Mouse (Mus musculus) heart, embryonic 11.5 days (tissue): ENCODE measurements around the gene Ttbk1. TPM values are rescaled to one million over a fixed set of nuclear protein-coding genes. Genes with fewer than 3 reads are reported as not detected.

Experiments
- ATAC-seq: fragments of 200-750 bp; cut with Nextera tagmentation; replicated peaks from 2 replicates; pipeline ENCODE4 v1.8.0; 2017; ENCODE audit warnings: moderate library complexity; ENCODE audit not compliant: insufficient number of reproducible peaks, low FRiP score, low TSS enrichment
- H3K27ac ChIP-seq: fragments of 300-500 bp; sonication (generic); 2 replicates; pipeline ENCODE4 v1.5.1; 2014; ENCODE audit warnings: mild to moderate bottlenecking, low read depth, low read length
- H3K27me3 ChIP-seq: fragments of 300-500 bp; sonication (generic); 2 replicates; pipeline ENCODE4 v1.6.1; 2014; ENCODE audit warnings: mild to moderate bottlenecking, low read length, mixed read lengths; ENCODE audit not compliant: control insufficient read depth, insufficient read depth
- H3K36me3 ChIP-seq: fragments of 300-500 bp; sonication (generic); 2 replicates; pipeline ENCODE4 v1.6.1; 2014; ENCODE audit warnings: mild to moderate bottlenecking, low read length, moderate library complexity, mixed read lengths; ENCODE audit not compliant: control insufficient read depth, insufficient read depth
- H3K4me1 ChIP-seq: fragments of 300-500 bp; sonication (generic); 2 replicates; pipeline ENCODE4 v1.6.1; 2014; ENCODE audit warnings: low read length; ENCODE audit not compliant: control insufficient read depth, insufficient read depth
- H3K4me2 ChIP-seq: fragments of 300-500 bp; sonication (generic); 2 replicates; pipeline ENCODE4 v1.6.1; 2014; ENCODE audit warnings: mild to moderate bottlenecking, moderate library complexity
- H3K4me3 ChIP-seq: fragments of 300-500 bp; sonication (generic); 2 replicates; pipeline ENCODE4 v1.5.1; 2014; ENCODE audit warnings: low read depth, low read length
- H3K9ac ChIP-seq: fragments of 300-500 bp; sonication (generic); 2 replicates; pipeline ENCODE4 v1.6.1; 2014; ENCODE audit warnings: mild to moderate bottlenecking, low read depth, low read length, moderate library complexity
- H3K9me3 ChIP-seq: fragments of 300-500 bp; sonication (generic); replicated peaks from 2 replicates; pipeline ENCODE4 v1.6.1; 2016; ENCODE audit warnings: low read length; ENCODE audit not compliant: control insufficient read depth
- WGBS: fragments of 180-500 bp; shearing (Covaris S2); extraction: QIAGEN DNeasy Blood & Tissue Kit; methylation state at CpG from one replicate; pipeline ENCODE4 v1.1.7; 2014; ENCODE audit not compliant: insufficient replicate concordance; 5-methylcytosine and 5-hydroxymethylcytosine counted together
- polyA plus RNA-seq: library from polyadenylated mRNA; unstranded; fragments of >200 nt; fragmentation: Nextera tagmentation; extraction: Ambion mirVana; gene quantifications from 2 replicates; pipeline ENCODE4 v1.2.1, GENCODE M21; 2014

The Ttbk1 gene
- polyA plus RNA-seq, result 0.04 and 0.07 TPM in 2 replicates

- WGBS, result under 1% methylated on average over 24 of the region's 49 CpGs
- Histone ChIP-seq H3K9ac (no peak within 1 kb of the TSS), H3K4me2 (peak within 1 kb of the TSS; percentile 73)
Measured at GRCm38 (mm10) chr17:46487431-46487830, at the start of gene Ttbk1. TSS of gene Ttbk1 (minus strand) at chr17:46487675.

GRCm38 (mm10) chr17:46525579-46526307 is 38.3 kb upstream of the Ttbk1 start:
- Histone ChIP-seq H3K4me1 (peaks cover 7% of the 10 kb centered on the region), H3K27ac (no peak overlapping the region), H3K9me3 (no peaks in the 10 kb centered on the region), H3K4me3 (no peak overlapping the region), H3K27me3 (peaks cover 8% of the 10 kb centered on the region; the same call in 1 of the 2 replicates), H3K9ac (no peak overlapping the region), H3K4me2 (no peak overlapping the region), H3K36me3 (no peaks in the 10 kb centered on the region)
- 32% methylated on average over 12 of the region's 12 CpGs for WGBS
- 0 out of 2 replicates have a peak, but pooled peaks have one; percentile 25 for ATAC-seq

More at GRCm38 (mm10) chr17:46487431-46487830, at the start of gene Ttbk1:
- H3K9me3 ChIP-seq, result no peaks in the 10 kb centered on the region
- peaks cover 9% of the 10 kb centered on the region for H3K4me1 ChIP-seq
- H3K4me3 ChIP-seq, result peak within 1 kb of the TSS; percentile 41
- ATAC-seq, result no peak
- H3K36me3 ChIP-seq, result no peaks in the 10 kb centered on the region
- peaks cover 58% of the 10 kb centered on the region for H3K27me3 ChIP-seq
- H3K27ac ChIP-seq, result no peak within 1 kb of the TSS

- Histone ChIP-seq H3K27me3 (peaks cover 8% of the 10 kb centered on the region; the same call in 1 of the 2 replicates), H3K9ac (no peak overlapping the region), H3K36me3 (no peaks in the 10 kb centered on the region), H3K9me3 (no peaks in the 10 kb centered on the region), H3K4me3 (no peak overlapping the region), H3K27ac (no peak overlapping the region), H3K4me1 (peaks cover 14% of the 10 kb centered on the region), H3K4me2 (no peak overlapping the region)
- 66% methylated on average over 10 of the region's 10 CpGs for WGBS
- ATAC-seq, result no peak
Measured at GRCm38 (mm10) chr17:46525065-46525464, 37.6 kb upstream of the Ttbk1 start.

- no peaks in the 10 kb centered on the region for H3K9me3 ChIP-seq
- H3K4me2 ChIP-seq, result no peak overlapping the region
- H3K27me3 ChIP-seq, result peaks cover 15% of the 10 kb centered on the region; the same call in 1 of the 2 replicates
- 0 out of 2 replicates have a peak overlapping the region, but pooled peaks have one; percentile 43 for H3K9ac ChIP-seq
- ATAC-seq, result no peak
- WGBS, result 30% methylated on average over 24 of the region's 24 CpGs
- H3K36me3 ChIP-seq, result no peaks in the 10 kb centered on the region
- no peak overlapping the region for H3K27ac ChIP-seq
- no peak overlapping the region for H3K4me3 ChIP-seq
- H3K4me1 ChIP-seq, result peaks cover 19% of the 10 kb centered on the region
Measured at GRCm38 (mm10) chr17:46521963-46522668, 34.6 kb upstream of the Ttbk1 start.

GRCm38 (mm10) chr17:46521174-46521573 is 33.7 kb upstream of the Ttbk1 start:
- 62% methylated on average over 9 of the region's 9 CpGs for WGBS
- H3K4me2 ChIP-seq, result peak overlapping the region; percentile 63
- 0 out of 2 replicates have a peak, but pooled peaks have one; percentile 4 for ATAC-seq
- no peaks in the 10 kb centered on the region for H3K9me3 ChIP-seq
- no peaks in the 10 kb centered on the region for H3K36me3 ChIP-seq
- peaks cover 19% of the 10 kb centered on the region for H3K4me1 ChIP-seq
- no peak overlapping the region; the same call in 1 of the 2 replicates for H3K4me3 ChIP-seq
- H3K27me3 ChIP-seq, result peaks cover 15% of the 10 kb centered on the region; the same call in 1 of the 2 replicates
- H3K27ac ChIP-seq, result 0 out of 2 replicates have a peak overlapping the region, but pooled peaks have one; percentile 22
- H3K9ac ChIP-seq, result peak overlapping the region; percentile 58

DNA sequence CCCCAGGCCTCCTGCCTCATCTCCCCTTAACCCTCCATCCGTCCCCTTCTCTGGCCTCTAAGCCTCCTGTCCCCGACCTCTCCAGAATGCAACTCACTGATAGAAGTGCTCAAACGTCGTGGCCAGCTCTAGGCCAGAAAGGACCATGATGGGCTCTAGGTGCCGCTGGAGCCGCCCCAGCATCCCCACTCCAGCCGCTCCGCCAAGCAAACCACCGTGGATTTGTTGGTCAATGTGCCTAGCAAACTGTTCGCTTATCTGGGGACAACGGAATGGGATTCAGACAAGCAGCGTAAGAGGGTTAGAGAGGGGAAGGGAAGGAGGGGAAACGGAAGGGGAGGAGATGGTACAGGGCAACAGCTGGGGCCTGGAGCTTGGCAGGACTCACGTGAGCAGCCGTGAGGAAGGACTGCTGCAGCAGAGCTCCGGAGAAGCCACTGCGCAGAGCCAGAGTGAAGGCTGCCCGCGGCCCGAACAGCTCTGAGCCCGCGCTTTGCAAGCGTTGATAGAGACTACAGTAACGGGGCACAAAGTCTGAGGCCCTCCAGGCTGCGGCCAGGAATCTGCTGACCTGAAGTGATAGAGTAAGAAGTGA is 33.0 kb upstream of the Ttbk1 start:
- Histone ChIP-seq H3K4me3 (peak overlapping the region; percentile 27), H3K36me3 (no peaks in the 10 kb centered on the region), H3K27ac (0 out of 2 replicates have a peak overlapping the region, but pooled peaks have one; percentile 22), H3K9ac (peak overlapping the region; percentile 58), H3K4me2 (peak overlapping the region; percentile 63), H3K4me1 (peaks cover 19% of the 10 kb centered on the region), H3K27me3 (peaks cover 15% of the 10 kb centered on the region; the same call in 1 of the 2 replicates), H3K9me3 (no peaks in the 10 kb centered on the region)
- WGBS, result 21% methylated on average over 25 of the region's 25 CpGs
- peak; percentile 47; the same call in 1 of the 2 replicates for ATAC-seq

DNA sequence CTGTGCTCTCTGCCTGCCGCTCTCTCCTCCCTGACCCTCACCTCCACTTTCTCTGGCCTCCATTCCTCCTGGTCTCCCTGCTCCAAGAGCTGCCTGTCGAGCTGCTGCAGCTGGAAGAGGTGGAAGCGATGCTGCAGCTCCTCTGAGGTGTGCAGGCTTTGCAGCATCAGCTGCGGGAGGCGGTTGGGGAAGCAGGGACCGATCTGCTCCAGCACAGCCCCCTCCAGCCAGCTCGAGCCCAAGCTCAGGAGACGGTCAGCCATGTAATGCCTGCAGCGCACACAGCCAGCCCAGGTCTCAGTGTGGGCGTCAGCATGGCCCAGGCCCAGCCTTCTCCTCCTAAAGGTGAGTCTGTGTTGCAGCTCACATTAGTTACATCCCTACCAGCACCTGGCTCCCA is 32.5 kb upstream of the Ttbk1 start:
- peaks cover 15% of the 10 kb centered on the region; the same call in 1 of the 2 replicates for H3K27me3 ChIP-seq
- peaks cover 19% of the 10 kb centered on the region for H3K4me1 ChIP-seq
- no peak overlapping the region for H3K27ac ChIP-seq
- 0 out of 2 replicates have a peak, but pooled peaks have one; percentile 20 for ATAC-seq
- peak overlapping the region; percentile 27 for H3K4me3 ChIP-seq
- H3K9ac ChIP-seq, result peak overlapping the region; percentile 58; the same call in 1 of the 2 replicates
- no peaks in the 10 kb centered on the region for H3K36me3 ChIP-seq
- no peaks in the 10 kb centered on the region for H3K9me3 ChIP-seq
- 47% methylated on average over 10 of the region's 10 CpGs for WGBS
- H3K4me2 ChIP-seq, result peak overlapping the region; percentile 63

GRCm38 (mm10) chr17:46513329-46513728 is 25.9 kb upstream of the Ttbk1 start:
- WGBS, result 58% methylated on average over 2 of the region's 2 CpGs
- Histone ChIP-seq H3K27ac (no peak overlapping the region), H3K27me3 (no peaks in the 10 kb centered on the region), H3K4me2 (no peak overlapping the region), H3K36me3 (no peaks in the 10 kb centered on the region), H3K9me3 (no peaks in the 10 kb centered on the region), H3K4me3 (no peak overlapping the region), H3K4me1 (no peaks in the 10 kb centered on the region), H3K9ac (no peak overlapping the region)
- ATAC-seq, result no peak
